Mouse (Mus musculus) spleen, adult 2 months (tissue): ENCODE measurements around the gene Dnmt3a. TPM values are rescaled to one million over a fixed set of nuclear protein-coding genes. Genes with fewer than 3 reads are reported as not detected.

ENCODE experiments used
- DNase-seq, 2 experiments: peaks; one replicate each; pipeline versions ENCODE4 v3.0.0 to v3.0.0-alpha.2; 2012 to 2021; ENCODE audit warnings: low spot score in 2 of 2, low read depth in 1 of 2
- H3K27ac ChIP-seq: fragments of 200-500 bp; 2 replicates; pipeline ENCODE4 v1.5.1; 2012; ENCODE audit warnings: low read length, inconsistent platforms; ENCODE audit not compliant: insufficient read depth
- H3K27me3 ChIP-seq: fragments of 200-500 bp; 2 replicates; pipeline ENCODE4 v1.6.1; 2012; ENCODE audit warnings: mild to moderate bottlenecking, moderate library complexity, low read length, inconsistent platforms; ENCODE audit not compliant: control insufficient read depth, insufficient read depth
- H3K36me3 ChIP-seq: fragments of 200-500 bp; 2 replicates; pipeline ENCODE4 v1.6.1; 2012; ENCODE audit warnings: mild to moderate bottlenecking, low read length, inconsistent platforms; ENCODE audit not compliant: control insufficient read depth, insufficient read depth
- H3K4me1 ChIP-seq: fragments of 200-500 bp; 2 replicates; pipeline ENCODE4 v1.6.1; 2011; ENCODE audit warnings: inconsistent platforms; ENCODE audit not compliant: control insufficient read depth, insufficient read depth, insufficient read length
- H3K4me3 ChIP-seq: fragments of 200-500 bp; 2 replicates; pipeline ENCODE4 v1.5.1; 2011; ENCODE audit warnings: mild to moderate bottlenecking, inconsistent platforms; ENCODE audit not compliant: insufficient read depth, insufficient read length; ENCODE audit errors: extremely low read depth
- CTCF ChIP-seq: fragments of 200-500 bp; IDR thresholded peaks from 2 replicates; pipeline ENCODE4 v1.5.1; 2011; ENCODE audit warnings: mild to moderate bottlenecking, inconsistent platforms; ENCODE audit not compliant: insufficient read depth, insufficient read length, insufficient replicate concordance; ENCODE audit errors: extremely low read depth
- POLR2A ChIP-seq: fragments of 200-500 bp; IDR thresholded peaks from 2 replicates; pipeline ENCODE4 v1.6.1; 2011; ENCODE audit warnings: low read depth, low read length, inconsistent platforms
- WGBS: fragments of 180-500 bp; shearing (Covaris S2); methylation state at CpG from one replicate; pipeline ENCODE4 v1.1.7; 2018; 5-methylcytosine and 5-hydroxymethylcytosine counted together
- polyA plus RNA-seq: library from polyadenylated mRNA; depleted of rRNA; stranded (reverse); fragments of >200 nt; gene quantifications from 2 replicates; pipeline ENCODE4 v1.2.3, GENCODE M21; 2012

The Dnmt3a gene
- polyA plus RNA-seq, 1 experiment: 19.3 TPM

DNA sequence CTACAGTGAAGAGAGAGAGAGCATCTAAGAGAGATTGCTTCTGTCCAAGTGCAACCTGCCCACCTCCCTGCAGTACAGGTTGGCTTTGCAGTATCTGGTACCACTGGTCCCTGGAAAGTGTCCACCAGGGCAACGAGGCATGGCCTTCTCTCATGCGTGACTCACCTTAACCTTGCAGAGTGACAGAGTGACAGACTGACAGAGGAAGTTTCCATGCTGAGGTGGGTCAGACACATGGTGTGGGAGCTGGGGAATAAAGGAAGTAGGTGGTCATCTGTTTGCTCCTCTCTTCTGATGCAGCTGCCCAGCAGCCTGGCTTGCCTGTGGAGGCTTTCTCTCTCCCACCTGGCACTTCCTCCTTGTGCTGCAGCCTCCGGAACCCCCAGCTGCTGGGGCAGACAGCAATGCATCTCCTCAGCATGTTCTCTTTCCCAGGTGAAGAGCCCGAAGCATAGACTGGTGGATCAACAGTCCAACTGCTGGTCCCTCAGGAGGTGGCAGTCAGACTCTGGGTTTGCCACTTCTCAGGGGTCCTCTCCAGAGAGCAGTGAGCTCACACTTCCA is 55.9 kb downstream of the Dnmt3a start:
- 21% methylated on average over 4 of the region's 4 CpGs for WGBS
- Histone ChIP-seq H3K36me3 (peaks cover 8% of the 10 kb centered on the region), H3K27ac (no peak overlapping the region), H3K4me1 (peaks cover 10% of the 10 kb centered on the region; the same call in 1 of the 2 replicates), H3K4me3 (no peak overlapping the region), H3K27me3 (no peaks in the 10 kb centered on the region)
- no peak for DNase-seq
- TF ChIP-seq CTCF: no peak
- TF ChIP-seq POLR2A: no peak

- peaks cover 9% of the 10 kb centered on the region for H3K36me3 ChIP-seq
- DNase-seq: no peak
- no peaks in the 10 kb centered on the region for H3K27me3 ChIP-seq
- 66% methylated on average over 6 of the region's 6 CpGs for WGBS
- no peak overlapping the region for H3K4me3 ChIP-seq
- H3K27ac ChIP-seq: no peak overlapping the region
- H3K4me1 ChIP-seq: peaks cover 6% of the 10 kb centered on the region; the same call in 1 of the 2 replicates
- TF ChIP-seq CTCF (no peak), POLR2A (no peak)
These were observed 56.4 kb downstream of the Dnmt3a start for GRCm38 (mm10) chr12:3862253-3862652.

GRCm38 (mm10) chr12:3864208-3864607 is 58.4 kb downstream of the Dnmt3a start:
- Histone ChIP-seq H3K4me3 (no peak overlapping the region), H3K4me1 (peaks cover 15% of the 10 kb centered on the region; the same call in 1 of the 2 replicates), H3K36me3 (peaks cover 9% of the 10 kb centered on the region), H3K27me3 (no peaks in the 10 kb centered on the region), H3K27ac (no peak overlapping the region)
- WGBS: 95% methylated on average over 8 of the region's 8 CpGs
- no peak for DNase-seq
- TF ChIP-seq CTCF (no peak), POLR2A (no peak)

DNA sequence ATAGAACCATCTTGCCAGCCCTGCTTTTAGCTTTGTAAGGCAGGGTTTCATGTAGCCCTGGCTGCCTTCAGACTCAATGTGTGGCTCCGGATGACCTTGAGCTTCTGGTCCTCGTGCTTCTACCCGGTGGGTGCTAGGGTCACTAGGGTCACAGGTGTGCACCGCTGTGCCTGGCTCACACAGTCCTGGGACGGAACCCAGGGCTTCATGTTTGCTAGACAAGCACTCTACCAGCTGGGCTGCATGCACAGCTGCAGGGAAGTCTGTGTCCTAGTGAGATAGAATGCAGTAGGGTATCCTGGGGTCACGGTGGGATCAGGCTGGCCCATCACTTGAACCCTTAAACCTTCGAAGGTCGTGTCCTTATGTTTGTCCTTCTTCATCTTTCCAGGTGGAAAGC is 59.8 kb downstream of the Dnmt3a start:
- no peak overlapping the region for H3K27ac ChIP-seq
- peaks cover 9% of the 10 kb centered on the region for H3K36me3 ChIP-seq
- DNase-seq: no peak
- TF ChIP-seq CTCF: no peak
- no peak for TF ChIP-seq POLR2A
- H3K4me3 ChIP-seq: no peak overlapping the region
- 96% methylated on average over 8 of the region's 8 CpGs for WGBS
- H3K4me1 ChIP-seq: peaks cover 20% of the 10 kb centered on the region; the same call in 1 of the 2 replicates
- no peaks in the 10 kb centered on the region for H3K27me3 ChIP-seq

GRCm38 (mm10) chr12:3866654-3867370 is 61.0 kb downstream of the Dnmt3a start:
- no peak overlapping the region for H3K27ac ChIP-seq
- H3K36me3 ChIP-seq: peaks cover 9% of the 10 kb centered on the region
- H3K27me3 ChIP-seq: no peaks in the 10 kb centered on the region
- 91% methylated on average over 12 of the region's 12 CpGs for WGBS
- no peak overlapping the region for H3K4me3 ChIP-seq
- DNase-seq: no peak
- TF ChIP-seq POLR2A (no peak), CTCF (no peak)
- H3K4me1 ChIP-seq: peaks cover 27% of the 10 kb centered on the region; the same call in 1 of the 2 replicates

DNA sequence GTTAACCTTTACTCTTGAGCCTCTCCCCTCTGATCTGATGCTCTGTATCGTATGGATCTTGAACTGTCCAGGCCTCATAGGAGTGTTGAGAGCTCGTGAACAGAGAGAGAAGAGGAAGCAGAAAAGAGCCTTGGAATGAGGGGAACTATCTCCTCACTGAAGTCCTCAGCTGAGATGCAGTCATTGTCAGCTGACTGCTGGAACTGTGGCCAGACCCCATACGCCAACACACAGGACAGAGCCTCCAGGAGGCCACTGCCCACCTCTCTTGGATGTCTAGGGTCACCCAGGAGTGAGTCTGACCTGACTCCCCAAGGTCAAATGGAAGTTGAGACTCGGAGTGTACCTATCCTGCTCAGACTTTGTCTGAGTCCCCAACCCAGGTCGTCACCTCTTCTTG is 62.3 kb downstream of the Dnmt3a start:
- H3K4me3 ChIP-seq: no peak overlapping the region
- DNase-seq: no peak
- 39% methylated on average over 5 of the region's 5 CpGs for WGBS
- H3K27ac ChIP-seq: peak overlapping the region; percentile 56; the same call in 1 of the 2 replicates
- peaks cover 9% of the 10 kb centered on the region for H3K36me3 ChIP-seq
- H3K27me3 ChIP-seq: no peaks in the 10 kb centered on the region
- TF ChIP-seq CTCF: no peak
- no peak for TF ChIP-seq POLR2A
- H3K4me1 ChIP-seq: peaks cover 38% of the 10 kb centered on the region

GRCm38 (mm10) chr12:3868676-3869458 is 63.1 kb downstream of the Dnmt3a start:
- peaks cover 9% of the 10 kb centered on the region for H3K36me3 ChIP-seq
- no peaks in the 10 kb centered on the region for H3K27me3 ChIP-seq
- DNase-seq: no peak
- TF ChIP-seq CTCF (no peak), POLR2A (no peak)
- peak overlapping the region; percentile 56; the same call in 1 of the 2 replicates for H3K27ac ChIP-seq
- WGBS: 53% methylated on average over 7 of the region's 7 CpGs
- H3K4me1 ChIP-seq: peaks cover 42% of the 10 kb centered on the region
- H3K4me3 ChIP-seq: no peak overlapping the region
